Mouse (Mus musculus): ENCODE data around the gene Alpk3. TPM values are rescaled to one million over a fixed set of nuclear protein-coding genes. Genes with fewer than 3 reads are reported as not detected.

Alpk3 gene
- polyA plus RNA-seq, 1 experiment from 2014 or later = 1.0 TPM

DNA sequence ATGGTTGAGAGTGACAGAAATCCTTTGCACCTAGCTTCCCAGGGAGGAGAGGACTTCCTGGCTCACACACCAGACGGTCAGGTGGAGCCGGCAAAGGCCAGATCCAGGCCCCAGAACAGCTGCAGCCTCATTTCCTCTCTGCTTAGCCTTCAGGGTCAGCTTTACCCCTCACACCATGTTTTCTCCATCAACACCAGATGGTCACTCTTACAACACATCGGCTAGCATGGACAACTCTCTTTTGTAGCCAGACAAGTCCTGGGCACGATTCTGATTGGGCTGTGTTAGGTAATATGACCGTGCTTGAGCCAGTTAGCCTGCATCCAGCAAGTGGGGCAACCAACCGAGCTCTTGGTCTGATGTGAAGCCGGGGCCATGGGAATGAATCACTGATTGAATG is 74.5 kb downstream of the Alpk3 start:
- ATAC-seq = no peak
- no peak for TF ChIP-seq CTCF (IDR thresholded peaks at IDR 0.05; ENCODE audit: low read depth)
- H3K27ac ChIP-seq (ENCODE audit: low read depth, low read length) = no peak overlapping the region
- no peaks in the 10 kb centered on the region for H3K9me3 ChIP-seq (ENCODE audit: control insufficient read depth)
- H3K4me3 ChIP-seq (ENCODE audit: low read depth, low read length) = no peak overlapping the region
- no peak overlapping the region for H3K4me2 ChIP-seq (replicated peaks; ENCODE audit: low read depth)
- 73% methylated on average over 7 of the region's 7 CpGs for WGBS
- no peaks in the 10 kb centered on the region for H3K4me1 ChIP-seq (replicated peaks; ENCODE audit: control insufficient read depth, insufficient read depth, low read length)
- no peak overlapping the region for H3K9ac ChIP-seq (ENCODE audit: low read depth, low read length)
- H3K36me3 ChIP-seq (ENCODE audit: control insufficient read depth, insufficient read depth) = no peaks in the 10 kb centered on the region
- H3K27me3 ChIP-seq (replicated peaks; ENCODE audit: control insufficient read depth, insufficient read depth, low read length) = no peaks in the 10 kb centered on the region

DNA sequence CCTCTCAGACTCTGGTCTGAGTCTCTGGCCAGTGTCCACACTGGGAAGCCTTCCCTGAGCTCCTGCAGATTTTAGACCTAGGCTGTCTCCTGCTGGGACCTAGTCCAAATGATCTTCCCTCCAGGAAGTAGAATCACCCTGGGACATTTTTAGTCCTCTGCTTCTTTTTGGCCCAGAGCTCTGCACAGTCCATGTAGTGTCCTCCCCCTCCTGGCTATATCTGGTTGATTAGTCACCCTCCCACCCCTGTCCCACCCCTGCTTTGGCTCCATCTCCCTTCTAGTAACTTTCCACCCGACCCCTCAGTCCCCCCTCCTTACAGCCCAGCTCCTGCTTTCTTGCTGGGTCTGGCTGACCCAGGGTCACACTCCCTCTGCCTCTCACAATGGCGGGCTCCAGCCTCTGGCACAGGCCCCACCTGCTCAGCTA is 75.5 kb downstream of the Alpk3 start:
- WGBS = 49% methylated on average over 2 of the region's 2 CpGs
- no peak overlapping the region for H3K4me3 ChIP-seq (ENCODE audit: low read depth, low read length)
- H3K27me3 ChIP-seq (replicated peaks; ENCODE audit: control insufficient read depth, insufficient read depth, low read length) = no peaks in the 10 kb centered on the region
- H3K9me3 ChIP-seq (ENCODE audit: control insufficient read depth) = no peaks in the 10 kb centered on the region
- no peaks in the 10 kb centered on the region for H3K4me1 ChIP-seq (replicated peaks; ENCODE audit: control insufficient read depth, insufficient read depth, low read length)
- no peak for TF ChIP-seq CTCF (IDR thresholded peaks at IDR 0.05; ENCODE audit: low read depth)
- no peak overlapping the region for H3K4me2 ChIP-seq (replicated peaks; ENCODE audit: low read depth)
- ATAC-seq = no peak
- no peak overlapping the region for H3K27ac ChIP-seq (ENCODE audit: low read depth, low read length)
- H3K36me3 ChIP-seq (ENCODE audit: control insufficient read depth, insufficient read depth) = no peaks in the 10 kb centered on the region
- H3K9ac ChIP-seq (ENCODE audit: low read depth, low read length) = no peak overlapping the region

DNA sequence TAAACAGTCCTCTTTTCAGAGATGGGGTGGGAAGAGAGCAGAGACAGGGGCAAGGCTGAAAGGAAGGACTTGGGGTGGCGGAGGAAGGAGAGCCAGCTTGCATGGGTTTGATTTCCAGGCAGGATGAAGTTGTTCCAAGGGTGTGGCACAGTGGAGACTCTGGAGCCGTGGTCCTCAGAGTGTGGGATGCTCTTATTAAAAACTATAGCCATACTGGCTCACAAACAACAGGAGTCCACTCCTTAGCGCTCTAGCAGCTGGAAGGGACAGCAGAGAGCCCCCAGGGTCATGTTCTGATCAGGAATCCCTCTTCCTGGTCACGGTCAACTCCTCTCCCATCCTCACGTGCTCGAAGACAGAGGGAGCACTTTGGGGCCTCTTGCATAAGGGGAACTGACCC is 76.0 kb downstream of the Alpk3 start:
- Histone ChIP-seq H3K9me3 (ENCODE audit: control insufficient read depth) (no peaks in the 10 kb centered on the region), H3K36me3 (ENCODE audit: control insufficient read depth, insufficient read depth) (no peaks in the 10 kb centered on the region), H3K9ac (ENCODE audit: low read depth, low read length) (no peak overlapping the region), H3K4me1 (replicated peaks; ENCODE audit: control insufficient read depth, insufficient read depth, low read length) (no peaks in the 10 kb centered on the region), H3K4me2 (replicated peaks; ENCODE audit: low read depth) (no peak overlapping the region), H3K4me3 (ENCODE audit: low read depth, low read length) (no peak overlapping the region), H3K27me3 (replicated peaks; ENCODE audit: control insufficient read depth, insufficient read depth, low read length) (no peaks in the 10 kb centered on the region), H3K27ac (ENCODE audit: low read depth, low read length) (no peak overlapping the region; the same call in 1 of the 2 replicates)
- WGBS = 67% methylated on average over 6 of the region's 6 CpGs
- no peak for TF ChIP-seq CTCF (IDR thresholded peaks at IDR 0.05; ENCODE audit: low read depth)
- ATAC-seq = no peak

DNA sequence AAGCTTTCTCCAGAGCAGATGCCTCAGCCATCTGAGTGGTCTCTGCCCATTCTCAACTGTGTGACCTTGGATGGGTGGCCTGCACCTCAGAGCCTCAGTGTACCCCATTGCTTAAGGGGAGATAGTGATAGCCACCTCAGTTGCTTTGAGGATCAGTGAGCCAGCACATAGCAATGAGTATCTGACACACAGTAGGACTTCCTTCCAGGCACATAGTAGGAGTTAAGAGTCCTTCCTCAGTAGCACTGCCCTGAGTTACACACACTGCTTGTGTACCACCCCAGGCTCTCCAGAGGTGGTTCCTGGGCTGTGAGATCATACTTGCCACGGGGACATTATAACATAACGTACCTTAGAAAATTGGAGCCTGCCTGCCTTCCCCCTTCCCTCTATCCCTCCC is 76.5 kb downstream of the Alpk3 start:
- Histone ChIP-seq H3K9me3 (ENCODE audit: control insufficient read depth) (no peaks in the 10 kb centered on the region), H3K36me3 (ENCODE audit: control insufficient read depth, insufficient read depth) (no peaks in the 10 kb centered on the region), H3K9ac (ENCODE audit: low read depth, low read length) (no peak overlapping the region), H3K4me1 (replicated peaks; ENCODE audit: control insufficient read depth, insufficient read depth, low read length) (no peaks in the 10 kb centered on the region), H3K4me2 (replicated peaks; ENCODE audit: low read depth) (no peak overlapping the region), H3K4me3 (ENCODE audit: low read depth, low read length) (no peak overlapping the region), H3K27ac (ENCODE audit: low read depth, low read length) (no peak overlapping the region), H3K27me3 (replicated peaks; ENCODE audit: control insufficient read depth, insufficient read depth, low read length) (no peaks in the 10 kb centered on the region)
- WGBS = 82% methylated on average over 2 of the region's 2 CpGs
- no peak for TF ChIP-seq CTCF (IDR thresholded peaks at IDR 0.05; ENCODE audit: low read depth)
- ATAC-seq = no peak

DNA sequence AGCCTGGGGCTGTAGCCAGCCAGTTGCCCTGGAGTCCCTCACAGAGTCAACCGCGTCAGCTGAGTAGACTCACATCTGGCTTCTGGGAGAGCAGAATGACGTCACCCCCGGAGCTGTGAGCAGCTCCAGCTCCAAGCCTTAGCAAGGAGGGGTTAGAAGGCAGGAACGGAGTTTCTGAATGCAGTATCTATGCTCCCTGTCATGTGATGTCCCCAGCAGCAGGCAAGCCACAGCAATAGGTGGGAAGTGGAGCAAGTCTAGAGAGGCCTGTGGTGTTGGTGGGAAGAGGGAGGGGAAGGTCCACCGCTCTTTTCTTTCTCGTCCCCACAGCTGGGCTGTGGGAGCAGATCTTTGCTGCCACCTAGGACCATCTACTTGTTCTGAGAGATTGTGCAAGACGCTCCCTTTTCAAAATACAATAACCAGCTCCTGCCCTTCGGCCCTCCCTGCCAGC is 77.2 kb downstream of the Alpk3 start:
- no peak overlapping the region for H3K9ac ChIP-seq (ENCODE audit: low read depth, low read length)
- TF ChIP-seq CTCF (IDR thresholded peaks at IDR 0.05; ENCODE audit: low read depth) = peak; percentile 72

DNA sequence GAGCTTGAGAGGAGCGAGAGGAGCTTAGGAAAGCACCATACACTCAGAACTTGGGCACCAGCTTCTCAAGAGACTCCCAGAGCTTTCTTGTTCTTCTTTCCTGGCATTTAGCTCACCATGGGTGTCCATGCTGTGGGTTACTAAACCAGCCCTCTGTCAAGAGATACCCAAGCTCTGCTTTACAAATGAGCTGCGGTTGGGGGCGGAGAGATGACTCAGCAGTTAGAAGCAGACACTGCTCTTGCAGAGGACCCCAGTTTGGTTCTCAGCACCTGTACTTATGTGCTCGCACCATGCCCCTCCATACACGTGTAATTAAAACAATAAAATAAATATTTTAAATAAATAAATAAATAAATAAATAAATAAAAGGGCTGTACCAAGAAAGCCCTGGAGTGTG is 79.9 kb downstream of the Alpk3 start:
- WGBS = 89% methylated on average over 5 of the region's 5 CpGs

More for the DNA sequence above, 77.2 kb downstream of the Alpk3 start:
- peak overlapping the region; percentile 21 for H3K4me2 ChIP-seq (replicated peaks; ENCODE audit: low read depth)
- H3K9me3 ChIP-seq (ENCODE audit: control insufficient read depth) = no peaks in the 10 kb centered on the region
- H3K4me1 ChIP-seq (replicated peaks; ENCODE audit: control insufficient read depth, insufficient read depth, low read length) = no peaks in the 10 kb centered on the region
- 4% methylated on average over 9 of the region's 9 CpGs for WGBS
- no peaks in the 10 kb centered on the region for H3K27me3 ChIP-seq (replicated peaks; ENCODE audit: control insufficient read depth, insufficient read depth, low read length)
- H3K4me3 ChIP-seq (ENCODE audit: low read depth, low read length) = no peak overlapping the region
- ATAC-seq = peak; percentile 83
- H3K36me3 ChIP-seq (ENCODE audit: control insufficient read depth, insufficient read depth) = no peaks in the 10 kb centered on the region
- peak overlapping the region; percentile 47; the same call in 1 of the 2 replicates for H3K27ac ChIP-seq (ENCODE audit: low read depth, low read length)

DNA sequence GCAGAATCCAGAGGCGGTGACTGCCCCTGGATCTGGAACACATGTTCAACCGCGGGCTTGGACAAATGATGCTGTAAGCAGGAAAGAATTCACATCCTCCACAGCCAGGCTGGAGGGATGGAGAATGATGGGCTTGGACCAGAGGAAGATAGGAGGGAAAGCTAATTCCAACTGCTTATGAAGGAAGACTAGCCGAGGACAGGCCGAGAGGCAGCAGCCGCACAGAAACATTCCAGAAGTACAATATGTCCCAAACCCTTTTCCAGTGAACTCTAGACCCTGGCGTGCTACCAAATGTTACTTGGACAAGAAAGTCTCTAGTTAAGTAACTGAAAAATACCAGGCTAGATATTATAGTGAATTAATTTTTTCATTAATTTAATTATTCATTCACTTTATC is 81.7 kb downstream of the Alpk3 start:
- H3K36me3 ChIP-seq (ENCODE audit: control insufficient read depth, insufficient read depth) = no peaks in the 10 kb centered on the region
- no peaks in the 10 kb centered on the region for H3K27me3 ChIP-seq (replicated peaks; ENCODE audit: control insufficient read depth, insufficient read depth, low read length)
- WGBS = 72% methylated on average over 7 of the region's 7 CpGs
- no peak overlapping the region for H3K4me3 ChIP-seq (ENCODE audit: low read depth, low read length)
- no peak overlapping the region for H3K27ac ChIP-seq (ENCODE audit: low read depth, low read length)
- no peak for TF ChIP-seq CTCF (IDR thresholded peaks at IDR 0.05; ENCODE audit: low read depth)
- H3K4me2 ChIP-seq (replicated peaks; ENCODE audit: low read depth) = no peak overlapping the region
- H3K4me1 ChIP-seq (replicated peaks; ENCODE audit: control insufficient read depth, insufficient read depth, low read length) = no peaks in the 10 kb centered on the region
- H3K9me3 ChIP-seq (ENCODE audit: control insufficient read depth) = no peaks in the 10 kb centered on the region
- no peak for ATAC-seq
- no peak overlapping the region for H3K9ac ChIP-seq (ENCODE audit: low read depth, low read length)

More for the DNA sequence above, 79.9 kb downstream of the Alpk3 start:
- TF ChIP-seq CTCF (IDR thresholded peaks at IDR 0.05; ENCODE audit: low read depth) = no peak
- Histone ChIP-seq H3K9me3 (ENCODE audit: control insufficient read depth) (no peaks in the 10 kb centered on the region), H3K36me3 (ENCODE audit: control insufficient read depth, insufficient read depth) (no peaks in the 10 kb centered on the region), H3K27ac (ENCODE audit: low read depth, low read length) (no peak overlapping the region), H3K4me2 (replicated peaks; ENCODE audit: low read depth) (no peak overlapping the region), H3K9ac (ENCODE audit: low read depth, low read length) (no peak overlapping the region), H3K4me1 (replicated peaks; ENCODE audit: control insufficient read depth, insufficient read depth, low read length) (no peaks in the 10 kb centered on the region), H3K27me3 (replicated peaks; ENCODE audit: control insufficient read depth, insufficient read depth, low read length) (no peaks in the 10 kb centered on the region), H3K4me3 (ENCODE audit: low read depth, low read length) (no peak overlapping the region)
- no peak for ATAC-seq
